Mouse (Mus musculus): ENCODE measurements around the gene Cers1. TPM values are rescaled to one million over a fixed set of nuclear protein-coding genes. Genes with fewer than 3 reads are reported as not detected.

Cers1 gene
- polyA plus RNA-seq, 1 experiment from 2014 or later: 26.2 TPM

DNA sequence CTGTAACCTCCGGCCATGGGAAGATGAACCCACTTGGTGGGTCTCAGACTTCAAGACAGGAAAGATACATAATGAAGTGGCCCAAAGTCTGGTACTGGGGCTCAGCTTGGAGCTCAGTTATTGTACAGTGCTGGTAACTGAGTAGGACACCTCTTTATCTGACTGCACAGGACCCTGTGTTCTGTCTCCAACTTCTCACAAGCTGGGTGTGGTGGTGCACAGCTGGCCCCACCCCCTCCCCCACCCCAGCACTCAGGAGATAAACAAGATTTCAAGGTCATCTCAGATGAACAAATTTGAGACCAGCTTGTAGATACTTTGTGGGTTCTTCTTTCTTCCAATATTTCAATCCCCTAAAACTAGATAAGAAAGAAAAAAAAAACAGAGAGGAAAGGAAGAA lies 40.5 kb downstream of the Cers1 start:
- WGBS: 88% methylated on average over 1 of the region's 1 CpGs
- Histone ChIP-seq H3K27ac (replicated peaks) (no peak overlapping the region), H3K27me3 (0 out of 2 replicates have a peak, but pooled peaks cover 4% of the 10 kb centered on the region), H3K36me3 (no peaks in the 10 kb centered on the region), H3K4me1 (replicated peaks) (peaks cover 23% of the 10 kb centered on the region), H3K9me3 (no peaks in the 10 kb centered on the region), H3K9ac (no peak overlapping the region), H3K4me2 (no peak overlapping the region), H3K4me3 (no peak overlapping the region)
- ATAC-seq (ENCODE audit: low read depth): no peak

DNA sequence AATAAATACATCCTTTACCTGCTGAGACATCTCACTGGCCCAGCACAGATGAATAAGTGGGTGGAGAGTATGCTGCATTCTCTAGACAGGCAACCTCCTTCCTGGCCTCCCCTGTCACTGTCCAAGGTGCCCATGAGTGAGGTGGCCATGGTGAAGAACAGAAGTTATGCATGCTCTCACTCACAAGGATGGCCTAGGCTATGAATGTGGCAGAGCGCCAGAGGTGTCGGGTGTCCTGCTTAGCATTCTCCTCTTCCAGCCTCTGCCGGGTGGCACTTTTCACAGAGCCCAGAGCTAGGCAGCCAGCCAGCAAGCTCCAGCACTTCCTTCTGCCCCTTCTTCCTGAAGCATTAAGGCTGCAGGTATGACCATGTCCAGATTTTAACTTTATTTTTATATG lies 43.8 kb downstream of the Cers1 start:
- Histone ChIP-seq H3K4me1 (replicated peaks) (no peaks in the 10 kb centered on the region; the same call in 1 of the 2 replicates), H3K27ac (replicated peaks) (no peak overlapping the region), H3K36me3 (no peaks in the 10 kb centered on the region), H3K27me3 (0 out of 2 replicates have a peak, but pooled peaks cover 4% of the 10 kb centered on the region), H3K9me3 (no peaks in the 10 kb centered on the region), H3K9ac (no peak overlapping the region), H3K4me3 (no peak overlapping the region), H3K4me2 (no peak overlapping the region)
- ATAC-seq (ENCODE audit: low read depth): no peak
- WGBS: 35% methylated on average over 3 of the region's 3 CpGs

DNA sequence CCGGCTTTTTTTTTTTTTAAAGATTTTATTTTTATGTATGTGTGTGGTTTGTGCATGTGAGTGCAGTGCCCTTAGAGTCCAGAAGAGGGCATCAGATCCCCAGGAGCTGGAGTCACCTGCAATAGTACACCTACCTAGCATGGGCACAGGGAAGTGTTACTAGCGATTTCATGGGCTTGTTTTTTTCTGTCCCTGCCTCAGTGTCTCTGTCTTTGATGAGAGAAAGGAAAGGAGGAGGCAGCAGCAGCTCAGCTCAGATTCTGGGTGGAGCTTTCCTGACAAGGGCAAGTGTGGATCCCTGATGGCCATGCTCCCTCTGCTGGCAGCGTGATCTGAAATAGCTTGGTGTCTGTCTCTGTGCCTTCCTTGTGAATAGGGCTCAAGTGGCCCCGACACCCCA lies 45.2 kb downstream of the Cers1 start:
- no peaks in the 10 kb centered on the region for H3K4me1 ChIP-seq (replicated peaks)
- H3K9ac ChIP-seq: no peak overlapping the region
- H3K27ac ChIP-seq (replicated peaks): no peak overlapping the region
- 53% methylated on average over 4 of the region's 4 CpGs for WGBS
- H3K27me3 ChIP-seq: 0 out of 2 replicates have a peak, but pooled peaks cover 4% of the 10 kb centered on the region
- H3K36me3 ChIP-seq: no peaks in the 10 kb centered on the region
- ATAC-seq (ENCODE audit: low read depth): no peak
- H3K4me2 ChIP-seq: no peak overlapping the region
- H3K9me3 ChIP-seq: no peaks in the 10 kb centered on the region
- no peak overlapping the region for H3K4me3 ChIP-seq

DNA sequence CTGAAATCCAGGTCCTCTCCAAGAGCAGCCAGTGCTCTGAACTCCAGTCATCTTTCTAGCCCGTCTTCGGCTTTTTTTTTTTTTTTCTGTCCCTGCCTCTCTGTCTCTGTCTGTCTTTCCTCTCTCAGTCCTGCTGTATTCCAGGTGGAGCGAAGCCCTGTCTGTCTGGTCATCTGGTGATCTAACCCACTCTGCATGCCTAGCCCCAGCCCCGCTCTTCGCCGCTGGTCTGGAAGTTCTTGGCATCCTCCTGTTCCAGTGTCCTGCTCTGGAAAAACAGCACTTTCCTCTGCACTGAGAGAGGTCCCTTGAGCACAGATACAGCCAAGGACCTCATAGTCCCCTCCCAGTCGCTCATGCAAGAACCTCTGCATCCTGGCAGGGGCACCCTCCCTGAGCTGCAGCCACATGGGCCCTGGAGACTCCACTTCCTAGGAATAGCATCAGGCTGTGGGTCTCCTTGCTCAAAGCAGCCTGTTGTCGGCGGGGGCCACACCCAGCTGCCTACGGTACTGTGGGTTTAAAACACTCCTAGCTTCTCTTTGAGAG lies 46.0 kb downstream of the Cers1 start:
- 77% methylated on average over 10 of the region's 10 CpGs for WGBS
- Histone ChIP-seq H3K36me3 (no peaks in the 10 kb centered on the region), H3K4me2 (no peak overlapping the region), H3K9ac (peak overlapping the region; percentile 5; the same call in 1 of the 2 replicates), H3K4me1 (replicated peaks) (no peaks in the 10 kb centered on the region), H3K27me3 (0 out of 2 replicates have a peak, but pooled peaks cover 4% of the 10 kb centered on the region), H3K9me3 (no peaks in the 10 kb centered on the region), H3K27ac (replicated peaks) (no peak overlapping the region), H3K4me3 (no peak overlapping the region)
- no peak for ATAC-seq (ENCODE audit: low read depth)

DNA sequence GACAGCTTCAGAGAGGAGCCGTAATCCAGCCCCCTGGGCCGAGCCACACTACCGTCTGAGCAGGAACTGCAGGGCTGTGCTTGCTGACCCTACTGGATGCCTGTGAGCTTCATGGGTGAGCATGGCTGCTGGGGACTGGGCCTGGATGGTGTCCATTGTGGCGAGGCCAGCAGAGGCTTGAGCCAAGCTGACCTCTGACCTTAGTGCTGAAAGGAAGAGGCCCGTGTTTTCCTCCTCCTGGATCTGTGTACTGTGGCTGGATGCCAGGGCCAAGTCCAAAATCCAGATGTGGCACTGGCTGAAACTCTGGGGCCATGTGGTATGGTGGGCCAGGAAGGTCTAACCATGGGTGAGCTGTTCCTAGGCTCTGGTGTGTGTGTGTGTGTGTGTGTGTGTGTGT lies 48.5 kb downstream of the Cers1 start:
- Histone ChIP-seq H3K4me3 (no peak overlapping the region), H3K9ac (no peak overlapping the region)

DNA sequence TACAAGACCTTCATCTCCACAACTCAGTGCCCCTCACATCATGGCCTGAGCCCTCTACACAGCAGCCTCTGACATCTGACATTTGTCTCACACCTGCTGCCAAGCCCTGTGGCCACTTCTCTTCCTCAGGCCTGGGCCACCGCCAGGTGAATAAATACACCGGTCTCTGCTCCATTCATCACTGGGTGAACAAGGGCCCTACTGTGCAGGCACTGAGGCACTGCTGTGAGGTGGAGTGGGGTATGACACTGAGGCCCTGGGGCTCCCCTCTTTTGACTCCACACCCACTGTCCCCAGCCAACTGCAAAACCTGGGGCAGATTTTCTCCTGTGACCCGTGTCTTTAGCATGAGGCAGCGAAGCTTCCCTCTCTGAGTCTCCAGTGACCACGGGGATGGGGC lies 51.0 kb downstream of the Cers1 start:
- Histone ChIP-seq H3K27ac (replicated peaks) (no peak overlapping the region), H3K9me3 (no peaks in the 10 kb centered on the region), H3K4me3 (no peak overlapping the region), H3K27me3 (peaks cover 3% of the 10 kb centered on the region), H3K36me3 (no peaks in the 10 kb centered on the region), H3K4me1 (replicated peaks) (no peaks in the 10 kb centered on the region), H3K4me2 (no peak overlapping the region), H3K9ac (no peak overlapping the region)
- 69% methylated on average over 5 of the region's 5 CpGs for WGBS
- no peak for ATAC-seq (ENCODE audit: low read depth)

More for the DNA sequence above, 48.5 kb downstream of the Cers1 start:
- Histone ChIP-seq H3K36me3 (no peaks in the 10 kb centered on the region), H3K27me3 (no peaks in the 10 kb centered on the region), H3K27ac (replicated peaks) (no peak overlapping the region), H3K4me2 (no peak overlapping the region), H3K4me1 (replicated peaks) (no peaks in the 10 kb centered on the region), H3K9me3 (no peaks in the 10 kb centered on the region)
- no peak for ATAC-seq (ENCODE audit: low read depth)
- 36% methylated on average over 5 of the region's 5 CpGs for WGBS

DNA sequence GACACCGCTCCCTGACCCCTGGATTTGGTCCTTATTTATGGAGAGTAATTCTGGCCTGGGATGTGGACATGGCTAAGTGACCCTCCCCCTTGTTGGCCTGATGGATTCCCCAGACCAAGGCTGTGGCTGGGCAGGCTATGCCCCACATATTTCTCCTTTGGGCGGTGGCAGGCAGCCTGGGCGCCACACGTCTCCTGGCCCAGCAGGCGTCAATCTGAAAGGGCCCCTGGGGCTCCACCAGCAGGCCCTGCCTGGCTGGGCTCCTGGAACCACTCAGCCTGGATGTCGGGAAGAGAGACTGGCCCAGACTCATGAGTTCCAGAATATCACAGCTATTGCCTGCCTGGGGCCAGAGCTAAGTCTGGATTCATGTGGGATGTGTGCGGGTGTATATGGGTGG lies 54.9 kb downstream of the Cers1 start:
- Histone ChIP-seq H3K4me1 (replicated peaks) (peaks cover 22% of the 10 kb centered on the region), H3K9me3 (0 out of 2 replicates have a peak, but pooled peaks cover 2% of the 10 kb centered on the region), H3K36me3 (no peaks in the 10 kb centered on the region), H3K4me2 (no peak overlapping the region), H3K27me3 (peaks cover 42% of the 10 kb centered on the region), H3K4me3 (no peak overlapping the region), H3K27ac (replicated peaks) (no peak overlapping the region), H3K9ac (no peak overlapping the region)
- ATAC-seq (ENCODE audit: low read depth): no peak
- WGBS: 78% methylated on average over 7 of the region's 7 CpGs

DNA sequence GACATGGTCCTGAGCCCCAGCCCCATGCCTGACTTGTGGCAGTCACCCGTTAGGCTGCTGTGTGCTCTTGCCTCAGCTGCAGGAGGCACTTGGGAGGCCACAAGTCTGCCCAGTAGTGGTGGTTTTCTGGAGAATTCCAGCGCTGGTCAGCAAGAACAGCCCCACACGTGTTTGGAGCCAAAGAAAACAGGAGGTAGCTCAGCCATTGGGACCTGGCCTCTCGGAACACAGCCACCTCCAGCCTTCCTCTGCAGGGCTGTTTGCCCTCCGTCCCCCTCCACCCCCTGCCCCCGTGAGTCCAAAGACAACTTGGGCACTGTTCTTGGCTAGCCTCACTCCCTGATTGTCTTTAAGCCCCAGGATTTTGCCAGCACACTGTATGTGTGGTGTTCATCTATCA lies 56.4 kb downstream of the Cers1 start:
- Histone ChIP-seq H3K4me2 (no peak overlapping the region), H3K4me1 (replicated peaks) (peaks cover 29% of the 10 kb centered on the region), H3K27ac (replicated peaks) (no peak overlapping the region), H3K27me3 (peaks cover 57% of the 10 kb centered on the region), H3K4me3 (no peak overlapping the region), H3K9ac (no peak overlapping the region), H3K36me3 (no peaks in the 10 kb centered on the region), H3K9me3 (0 out of 2 replicates have a peak, but pooled peaks cover 2% of the 10 kb centered on the region)
- no peak for ATAC-seq (ENCODE audit: low read depth)
- WGBS: 37% methylated on average over 6 of the region's 6 CpGs

DNA sequence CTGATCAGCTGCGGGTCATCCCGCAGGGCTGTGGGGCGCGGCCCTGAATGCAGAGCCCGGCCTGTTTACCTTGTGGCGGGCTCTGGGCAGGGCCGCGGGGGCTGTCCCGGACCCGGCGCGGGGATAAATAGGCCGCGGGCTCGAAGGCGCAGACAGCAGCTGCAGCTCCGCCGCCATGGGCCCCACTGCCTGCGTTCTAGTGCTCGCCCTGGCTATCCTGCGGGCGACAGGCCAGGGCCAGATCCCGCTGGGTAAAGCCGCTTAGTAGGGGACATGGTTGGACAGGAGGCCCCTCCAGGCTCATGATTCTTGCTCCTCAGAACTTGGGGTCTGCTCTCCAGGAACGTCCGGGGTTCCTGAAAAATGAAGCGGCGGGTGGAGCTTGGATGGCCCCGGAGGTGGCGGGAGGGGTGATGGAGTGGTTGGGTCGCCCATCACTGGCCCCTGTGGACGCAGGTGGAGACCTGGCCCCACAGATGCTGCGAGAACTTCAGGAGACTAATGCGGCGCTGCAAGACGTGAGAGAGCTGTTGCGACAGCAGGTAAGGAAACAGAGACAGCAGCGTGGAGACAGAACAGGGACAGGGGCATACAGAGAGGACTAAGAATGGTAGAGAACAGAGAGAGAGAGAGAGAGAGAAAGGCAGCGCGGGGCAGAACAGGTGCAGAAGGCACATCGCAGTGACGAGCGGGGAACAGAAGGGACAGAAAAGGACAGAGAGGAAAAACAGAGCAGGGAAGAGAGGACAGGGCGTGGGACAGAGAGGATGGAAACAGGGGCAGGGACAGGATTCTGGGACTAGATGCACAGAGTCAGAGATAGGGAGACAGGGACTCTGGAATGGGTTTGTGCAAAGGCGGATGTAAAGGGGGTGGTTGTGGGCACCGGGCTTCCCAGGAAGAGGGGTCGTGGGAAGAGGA lies 58.1 kb downstream of the Cers1 start, which contains the start of gene Comp:
Gene Comp (plus strand): TSS at position 162 of the 921 bp plus-strand sequence.
- no peak within 1 kb of the TSS for H3K9ac ChIP-seq
- 0 out of 2 replicates have a peak, but pooled peaks cover 2% of the 10 kb centered on the region for H3K9me3 ChIP-seq
- 0 out of 2 replicates have a peak, but pooled peaks have one; percentile 3 for ATAC-seq (ENCODE audit: low read depth)
- 2% methylated on average over 47 of the region's 47 CpGs for WGBS
- peaks cover 74% of the 10 kb centered on the region for H3K27me3 ChIP-seq
- H3K4me2 ChIP-seq: peak within 1 kb of the TSS; percentile 50
- peak within 1 kb of the TSS; percentile 31 for H3K4me3 ChIP-seq
- no peaks in the 10 kb centered on the region for H3K36me3 ChIP-seq
- no peak within 1 kb of the TSS for H3K27ac ChIP-seq (replicated peaks)
- H3K4me1 ChIP-seq (replicated peaks): peaks cover 29% of the 10 kb centered on the region

DNA sequence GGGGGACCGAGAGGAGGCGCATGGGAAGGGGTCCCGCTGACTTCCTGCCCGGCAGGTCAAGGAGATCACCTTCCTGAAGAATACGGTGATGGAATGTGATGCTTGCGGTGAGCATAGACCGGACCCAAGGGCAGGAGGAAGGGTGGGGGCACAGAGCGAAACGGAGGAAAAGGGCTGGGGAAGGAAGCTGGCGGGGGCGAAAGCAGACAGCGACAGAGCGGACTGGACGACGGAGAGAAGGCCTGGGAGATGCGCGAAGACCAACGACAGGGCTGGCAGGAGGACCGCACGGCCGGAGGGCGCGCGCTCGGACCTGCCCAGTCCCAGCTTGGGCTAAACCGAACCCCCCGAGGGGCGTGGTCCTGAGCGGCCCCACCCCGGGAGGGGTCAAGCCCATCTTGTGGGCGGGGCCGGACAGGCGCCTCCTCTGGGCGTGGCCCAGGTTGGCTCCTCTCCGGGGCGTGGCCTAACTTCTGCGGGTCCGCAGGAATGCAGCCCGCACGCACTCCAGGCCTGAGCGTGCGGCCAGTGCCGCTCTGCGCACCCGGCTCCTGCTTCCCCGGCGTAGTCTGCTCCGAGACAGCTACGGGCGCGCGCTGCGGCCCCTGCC lies 58.8 kb downstream of the Cers1 start:
- peak; percentile 67; the same call in 1 of the 2 replicates for ATAC-seq (ENCODE audit: low read depth)
- Histone ChIP-seq H3K4me2 (peak overlapping the region; percentile 50), H3K4me3 (peak overlapping the region; percentile 31), H3K36me3 (no peaks in the 10 kb centered on the region), H3K4me1 (replicated peaks) (peaks cover 29% of the 10 kb centered on the region), H3K9ac (no peak overlapping the region), H3K27me3 (peaks cover 81% of the 10 kb centered on the region), H3K27ac (replicated peaks) (no peak overlapping the region), H3K9me3 (0 out of 2 replicates have a peak, but pooled peaks cover 2% of the 10 kb centered on the region)
- under 1% methylated on average over 53 of the region's 53 CpGs for WGBS

DNA sequence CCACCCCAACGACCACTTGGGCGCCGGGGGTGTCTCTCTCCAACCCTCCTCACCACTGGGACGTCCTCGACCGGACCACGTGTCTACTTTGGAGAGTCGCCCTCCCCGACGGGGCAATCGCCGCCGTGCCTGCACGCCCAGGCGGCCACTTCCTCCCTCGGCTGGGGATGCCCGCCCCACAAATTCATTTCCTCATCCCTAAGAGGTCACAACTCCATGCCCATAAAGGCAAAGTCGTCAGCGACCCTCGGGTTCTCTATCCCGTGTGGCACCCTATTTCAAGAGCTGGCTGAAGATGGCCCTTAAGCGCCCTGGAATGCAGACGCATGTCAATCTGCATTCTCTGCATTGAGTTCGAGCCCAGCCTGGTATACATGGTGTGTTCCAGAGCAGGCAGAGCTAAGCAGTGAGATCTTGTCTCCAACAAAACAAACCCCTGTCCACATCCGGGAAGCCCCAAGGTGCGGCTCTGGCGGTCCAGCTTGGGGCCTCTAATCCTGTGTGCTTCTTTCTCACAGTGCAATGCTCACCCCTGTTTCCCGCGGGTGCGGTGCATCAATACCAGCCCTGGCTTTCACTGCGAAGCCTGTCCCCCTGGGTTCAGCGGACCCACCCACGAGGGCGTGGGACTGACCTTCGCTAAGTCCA lies 59.8 kb downstream of the Cers1 start:
- H3K9me3 ChIP-seq: 0 out of 2 replicates have a peak, but pooled peaks cover 2% of the 10 kb centered on the region
- no peak; the same call in 1 of the 2 replicates for ATAC-seq (ENCODE audit: low read depth)
- no peak overlapping the region for H3K9ac ChIP-seq
- peaks cover 90% of the 10 kb centered on the region for H3K27me3 ChIP-seq
- peak overlapping the region; percentile 31 for H3K4me3 ChIP-seq
- no peak overlapping the region for H3K27ac ChIP-seq (replicated peaks)
- H3K4me2 ChIP-seq: peak overlapping the region; percentile 50; the same call in 1 of the 2 replicates
- 5% methylated on average over 35 of the region's 35 CpGs for WGBS
- H3K4me1 ChIP-seq (replicated peaks): peaks cover 29% of the 10 kb centered on the region
- H3K36me3 ChIP-seq: no peaks in the 10 kb centered on the region
